Mouse (Mus musculus) kidney, adult 2 months (tissue): Measurements from ENCODE around the gene 1810046K07Rik.

Experiments used
- CTCF ChIP-seq: fragments of 200-500 bp; conservative IDR thresholded peaks from 2 replicates; pipeline ENCODE4 v1.5.1; 2011; ENCODE audit warnings: low read depth, mild to moderate bottlenecking, control low read depth, low read length, moderate library complexity, mixed read lengths; ENCODE audit not compliant: insufficient read depth, insufficient read length
- POLR2A ChIP-seq: fragments of 200-500 bp; IDR thresholded peaks from one replicate; pipeline ENCODE4 v1.6.1; 2011; ENCODE audit warnings: low read depth, low read length, control low read depth

DNA sequence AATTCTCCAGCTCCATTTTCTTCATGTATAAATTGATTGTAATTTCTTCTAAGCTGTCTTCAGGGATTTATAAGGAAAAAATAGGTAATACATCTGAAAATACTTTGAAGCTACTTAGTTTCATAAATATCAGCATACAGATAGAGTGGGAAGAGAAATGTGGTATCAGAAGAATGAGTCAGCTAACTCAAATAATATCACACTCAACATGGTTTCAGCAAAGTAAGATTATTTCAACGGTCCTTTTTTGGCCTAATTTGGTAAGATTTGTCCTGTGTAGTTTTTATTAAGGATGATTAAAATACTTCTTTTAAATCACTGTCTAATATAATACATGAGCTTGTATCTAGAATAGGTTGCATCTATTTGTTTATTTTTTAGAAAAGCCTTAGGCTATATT lies 8.6 kb downstream of the 1810046K07Rik start:
- TF ChIP-seq POLR2A (no peak), CTCF (no peak)
